Mouse (Mus musculus) urinary bladder, postnatal 14 days (tissue): ENCODE data around the gene Tmem119.
"Not testable (repeated sequence)": the region's sequence is repeated elsewhere in the genome, so short reads cannot be mapped to it uniquely, and the experiment has no call there.

Experiments used
- DNase-seq: peaks from one replicate; pipeline ENCODE4 v3.0.0; 2021; ENCODE audit warnings: low spot score

Tmem119 gene

GRCm38 (mm10) chr5:113789075-113789788 lies 11.1 kb downstream of the Tmem119 start:
- DNase-seq: peak; percentile 61

- no peak for DNase-seq
These were observed 11.7 kb downstream of the Tmem119 start for GRCm38 (mm10) chr5:113788645-113789044.

GRCm38 (mm10) chr5:113786985-113787384 lies 13.3 kb downstream of the Tmem119 start:
- DNase-seq: no peak

GRCm38 (mm10) chr5:113784104-113784503 lies 16.2 kb downstream of the Tmem119 start:
- peak; percentile 37 for DNase-seq

- DNase-seq: peak; percentile 60
These were observed 16.7 kb downstream of the Tmem119 start for GRCm38 (mm10) chr5:113783581-113784001.

- peak; percentile 25 for DNase-seq
These were observed 17.7 kb downstream of the Tmem119 start for GRCm38 (mm10) chr5:113782624-113783023.

GRCm38 (mm10) chr5:113781875-113782274 lies 18.4 kb downstream of the Tmem119 start:
- no peak for DNase-seq

GRCm38 (mm10) chr5:113781254-113781653 lies 19.1 kb downstream of the Tmem119 start:
- DNase-seq: no peak

GRCm38 (mm10) chr5:113780763-113781162 lies 19.6 kb downstream of the Tmem119 start:
- DNase-seq: no peak

GRCm38 (mm10) chr5:113780082-113780752 lies 20.1 kb downstream of the Tmem119 start:
- no peak for DNase-seq

GRCm38 (mm10) chr5:113779569-113779968 lies 20.7 kb downstream of the Tmem119 start:
- DNase-seq: no peak

- DNase-seq: not testable (repeated sequence)
These were observed 22.6 kb downstream of the Tmem119 start for GRCm38 (mm10) chr5:113777728-113778127.

GRCm38 (mm10) chr5:113776896-113777226 lies 23.5 kb downstream of the Tmem119 start:
- no peak for DNase-seq

- no peak for DNase-seq
These were observed 24.0 kb downstream of the Tmem119 start for GRCm38 (mm10) chr5:113776128-113776895.

GRCm38 (mm10) chr5:113775585-113775984 lies 24.7 kb downstream of the Tmem119 start:
- DNase-seq: no peak

- peak; percentile 89 for DNase-seq
These were observed 26.7 kb downstream of the Tmem119 start for GRCm38 (mm10) chr5:113773664-113774063.

GRCm38 (mm10) chr5:113772905-113773519 lies 27.3 kb downstream of the Tmem119 start:
- DNase-seq: no peak

- peak; percentile 95 for DNase-seq
These were observed 27.8 kb downstream of the Tmem119 start, which contains the start of the genes Sart3 and Iscu for GRCm38 (mm10) chr5:113772450-113772895. Gene Sart3 (minus strand): TSS chr5:113772510. Gene Iscu (plus strand): TSS chr5:113772748.

GRCm38 (mm10) chr5:113771213-113772162 lies 28.8 kb downstream of the Tmem119 start:
- DNase-seq: peak; percentile 86

GRCm38 (mm10) chr5:113768806-113769205 lies 31.5 kb downstream of the Tmem119 start:
- DNase-seq: no peak
